Mouse (Mus musculus): Measurements from ENCODE around the gene Hps1.

- TF ChIP-seq CTCF (IDR thresholded peaks at IDR 0.05; ENCODE audit: low read depth) (no peak), EP300 (IDR thresholded peaks at IDR 0.05; ENCODE audit: low read depth) (no peak)
Measured at GRCm38 (mm10) chr19:42755148-42755870, 24.5 kb downstream of the Hps1 start.
